Mouse (Mus musculus) midbrain, embryonic 12.5 days (tissue): ENCODE results near the gene Traf3ip3. TPM values are rescaled to one million over a fixed set of nuclear protein-coding genes. Genes with fewer than 3 reads are reported as not detected.

Source experiments
- ATAC-seq: fragments of 200-750 bp; cut with Nextera tagmentation; 2 replicates; pipeline ENCODE4 v1.8.0; 2017; ENCODE audit warnings: low read depth, moderate TSS enrichment, moderate library complexity; ENCODE audit not compliant: low FRiP score
- H3K27ac ChIP-seq: fragments of 300-500 bp; sonication (generic); replicated peaks from 2 replicates; pipeline ENCODE4 v1.5.1; 2016; ENCODE audit warnings: mild to moderate bottlenecking
- H3K27me3 ChIP-seq: fragments of 300-500 bp; sonication (generic); 2 replicates; pipeline ENCODE4 v1.6.1; 2016; ENCODE audit warnings: mild to moderate bottlenecking
- H3K36me3 ChIP-seq: fragments of 300-500 bp; sonication (generic); 2 replicates; pipeline ENCODE4 v1.6.1; 2016
- H3K4me1 ChIP-seq: fragments of 300-500 bp; sonication (generic); 2 replicates; pipeline ENCODE4 v1.6.1; 2016
- H3K4me2 ChIP-seq: fragments of 300-500 bp; sonication (generic); replicated peaks from 2 replicates; pipeline ENCODE4 v1.6.1; 2016; ENCODE audit warnings: mild to moderate bottlenecking, moderate library complexity
- H3K4me3 ChIP-seq: fragments of 300-500 bp; sonication (generic); 2 replicates; pipeline ENCODE4 v1.5.1; 2016; ENCODE audit warnings: mild to moderate bottlenecking
- H3K9ac ChIP-seq: fragments of 300-500 bp; sonication (generic); replicated peaks from 2 replicates; pipeline ENCODE4 v1.6.1; 2016; ENCODE audit warnings: mild to moderate bottlenecking, moderate library complexity
- H3K9me3 ChIP-seq: fragments of 300-500 bp; sonication (generic); 2 replicates; pipeline ENCODE4 v1.6.1; 2016; ENCODE audit warnings: mild to moderate bottlenecking
- WGBS: fragments of 180-500 bp; shearing (Covaris S2); methylation state at CpG from one replicate; pipeline ENCODE4 v1.1.7; 2016; 5-methylcytosine and 5-hydroxymethylcytosine counted together
- polyA plus RNA-seq: library from polyadenylated mRNA; unstranded; fragments of >200 nt; fragmentation: Nextera tagmentation; extraction: Ambion mirVana; gene quantifications from 2 replicates; pipeline ENCODE4 v1.2.1, GENCODE M21; 2016

Gene Traf3ip3
- polyA plus RNA-seq: 2.1 and 2.2 TPM in 2 replicates

DNA sequence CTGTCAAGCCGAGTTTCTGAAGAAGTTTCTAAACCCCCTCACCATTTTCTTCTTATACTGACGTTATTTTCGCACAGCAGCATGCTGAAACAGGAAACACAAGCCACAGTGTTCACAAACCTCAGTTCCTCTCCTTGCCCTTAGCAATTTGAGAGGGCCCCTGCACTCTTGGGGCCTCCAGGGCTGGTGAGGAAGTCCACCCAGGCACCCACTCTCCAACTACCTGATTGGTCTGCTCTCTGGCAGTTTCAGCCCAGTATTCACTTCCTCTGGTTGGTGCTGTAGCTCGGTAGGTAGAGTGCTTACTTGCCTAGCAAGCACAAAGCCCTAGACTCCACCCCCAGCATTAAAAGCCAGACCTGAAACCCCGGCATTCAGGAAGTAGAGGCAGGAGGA is at the start of gene Traf3ip3:
TSS of gene Traf3ip3 (minus strand) at position 321 of the 396 bp plus-strand sequence.
- no peak within 1 kb of the TSS for H3K4me3 ChIP-seq
- H3K27ac ChIP-seq: no peak within 1 kb of the TSS
- no peaks in the 10 kb centered on the region for H3K9me3 ChIP-seq
- no peak for ATAC-seq
- no peak within 1 kb of the TSS for H3K9ac ChIP-seq
- no peaks in the 10 kb centered on the region; the same call in 1 of the 2 replicates for H3K27me3 ChIP-seq
- no peaks in the 10 kb centered on the region for H3K36me3 ChIP-seq
- no peaks in the 10 kb centered on the region for H3K4me1 ChIP-seq
- 72% methylated on average over 5 of the region's 5 CpGs for WGBS
- no peak within 1 kb of the TSS for H3K4me2 ChIP-seq

DNA sequence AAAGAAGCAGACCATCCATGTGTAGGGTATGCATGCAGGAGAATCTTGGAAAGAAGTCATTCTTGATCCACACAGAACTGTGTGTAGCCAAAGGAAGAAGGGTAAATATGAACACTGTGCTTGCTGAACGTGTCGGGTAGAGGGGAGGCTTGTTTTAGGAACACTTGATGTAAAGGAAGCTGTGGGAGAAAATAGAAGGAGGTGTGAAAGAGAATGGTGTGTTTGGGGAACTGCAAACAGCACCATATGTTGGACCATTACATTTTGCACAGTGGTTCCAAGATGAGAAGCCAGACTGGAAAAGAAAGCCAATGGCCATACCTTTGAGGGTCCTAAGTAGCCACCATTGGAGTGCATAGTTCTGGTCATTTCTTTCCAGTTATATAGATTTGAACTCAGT is 48.5 kb upstream of the Traf3ip3 start:
- no peak overlapping the region for H3K4me2 ChIP-seq
- H3K9me3 ChIP-seq: no peaks in the 10 kb centered on the region
- H3K4me1 ChIP-seq: no peaks in the 10 kb centered on the region
- no peak for ATAC-seq
- WGBS: 85% methylated on average over 2 of the region's 2 CpGs
- no peaks in the 10 kb centered on the region for H3K36me3 ChIP-seq
- H3K4me3 ChIP-seq: no peak overlapping the region
- H3K9ac ChIP-seq: no peak overlapping the region
- H3K27ac ChIP-seq: no peak overlapping the region
- no peaks in the 10 kb centered on the region for H3K27me3 ChIP-seq

DNA sequence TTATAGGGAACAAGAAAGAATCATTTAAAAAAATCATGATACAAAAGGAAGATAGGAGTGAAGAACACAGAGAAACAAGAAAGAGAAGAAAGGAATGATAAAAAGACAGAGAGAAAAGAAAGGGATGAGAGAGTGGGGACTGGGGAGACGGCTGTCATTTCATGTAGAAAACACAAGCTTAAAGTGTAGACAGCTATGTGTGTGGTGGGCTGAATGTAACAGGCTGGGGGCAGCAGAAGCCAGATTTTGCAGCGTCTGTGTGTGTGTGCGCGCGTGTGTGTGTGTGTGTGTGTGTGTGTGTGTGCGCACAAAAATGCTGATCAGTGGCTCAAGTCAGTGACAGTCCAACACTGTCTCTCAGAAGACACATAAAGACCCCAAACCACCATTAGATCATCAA is 42.7 kb upstream of the Traf3ip3 start:
- H3K4me3 ChIP-seq: no peak overlapping the region
- no peaks in the 10 kb centered on the region for H3K9me3 ChIP-seq
- no peaks in the 10 kb centered on the region for H3K27me3 ChIP-seq
- WGBS: 89% methylated on average over 6 of the region's 6 CpGs
- H3K4me1 ChIP-seq: 0 out of 2 replicates have a peak, but pooled peaks cover 2% of the 10 kb centered on the region
- no peaks in the 10 kb centered on the region for H3K36me3 ChIP-seq
- H3K4me2 ChIP-seq: no peak overlapping the region
- ATAC-seq: no peak
- H3K27ac ChIP-seq: no peak overlapping the region
- H3K9ac ChIP-seq: no peak overlapping the region

DNA sequence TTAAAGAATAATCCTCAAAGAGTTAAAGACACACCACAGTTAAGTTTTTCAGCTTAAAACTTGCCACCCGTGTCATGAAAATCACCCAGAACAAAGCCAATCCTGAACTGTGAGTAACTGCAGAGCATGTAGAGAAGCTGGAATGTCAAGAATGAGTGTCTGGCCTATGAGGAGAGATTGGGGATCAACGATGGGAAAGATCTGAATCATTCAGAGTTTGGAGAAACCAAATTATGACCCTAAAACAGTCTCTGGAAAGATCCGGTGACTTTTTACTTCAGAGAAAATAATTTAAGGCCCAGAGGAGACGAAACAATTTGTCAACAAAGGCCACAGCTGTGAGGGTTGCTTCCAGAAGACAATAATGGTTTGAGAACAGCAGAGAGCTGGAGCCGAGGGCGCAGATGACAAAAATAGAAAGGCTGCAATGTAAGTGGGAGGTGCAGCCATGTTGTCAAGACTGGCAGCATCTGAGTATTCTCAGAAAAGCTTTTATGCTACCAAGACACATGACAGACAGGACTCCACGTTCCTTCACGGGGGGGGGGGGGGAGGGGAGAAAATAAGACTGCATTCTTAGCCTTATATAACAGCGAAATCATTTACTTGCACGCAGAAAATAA is 42.2 kb upstream of the Traf3ip3 start:
- 74% methylated on average over 10 of the region's 10 CpGs for WGBS
- ATAC-seq: no peak

DNA sequence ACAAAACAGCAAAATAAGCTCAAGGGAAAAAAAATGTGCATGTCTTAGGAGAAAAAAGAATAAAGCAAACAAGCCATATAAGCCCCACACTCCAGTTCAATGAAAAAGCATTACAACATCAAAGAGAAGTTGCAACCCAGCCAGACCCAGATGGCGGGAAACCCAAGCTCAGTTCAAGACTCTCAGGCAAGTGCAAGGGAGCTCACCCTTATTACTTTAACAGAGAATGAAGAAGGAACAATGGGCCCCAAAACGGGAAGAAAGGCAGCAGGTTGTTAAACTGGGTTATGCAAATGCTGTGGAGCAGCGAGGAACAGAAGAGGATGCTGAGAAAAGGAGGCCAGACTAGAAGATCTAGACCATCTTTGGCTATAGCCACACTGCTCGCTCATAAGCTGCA is 41.4 kb upstream of the Traf3ip3 start:
- Histone ChIP-seq H3K27ac (no peak overlapping the region), H3K36me3 (no peaks in the 10 kb centered on the region), H3K27me3 (no peaks in the 10 kb centered on the region), H3K9ac (no peak overlapping the region), H3K4me2 (no peak overlapping the region), H3K4me3 (no peak overlapping the region), H3K9me3 (no peaks in the 10 kb centered on the region), H3K4me1 (0 out of 2 replicates have a peak, but pooled peaks cover 2% of the 10 kb centered on the region)
- WGBS: 57% methylated on average over 4 of the region's 4 CpGs
- ATAC-seq: no peak

More for the DNA sequence above, 42.2 kb upstream of the Traf3ip3 start:
- Histone ChIP-seq H3K27ac (no peak overlapping the region), H3K27me3 (no peaks in the 10 kb centered on the region), H3K9ac (no peak overlapping the region), H3K4me3 (no peak overlapping the region), H3K36me3 (no peaks in the 10 kb centered on the region), H3K4me1 (0 out of 2 replicates have a peak, but pooled peaks cover 2% of the 10 kb centered on the region), H3K4me2 (no peak overlapping the region), H3K9me3 (no peaks in the 10 kb centered on the region)

DNA sequence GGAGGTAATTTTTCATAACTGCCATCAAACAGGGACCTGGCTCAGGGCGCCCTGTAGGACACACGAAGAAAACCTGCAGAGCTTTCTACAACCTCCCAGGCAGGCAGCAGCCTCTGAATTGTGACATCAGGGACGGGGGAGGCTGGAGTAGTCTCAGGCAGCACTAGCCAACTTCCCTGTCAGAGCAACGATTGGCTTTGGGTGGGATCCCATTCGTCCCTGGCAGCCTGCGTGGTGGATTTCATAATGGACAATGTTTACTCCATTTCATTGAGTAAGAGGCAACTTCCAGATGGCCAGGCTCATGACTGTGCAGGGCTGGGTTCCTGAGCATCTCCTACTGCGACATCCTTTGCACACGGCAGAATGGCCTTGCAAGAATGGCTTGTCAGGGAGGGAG is 40.7 kb upstream of the Traf3ip3 start:
- Histone ChIP-seq H3K4me1 (0 out of 2 replicates have a peak, but pooled peaks cover 2% of the 10 kb centered on the region), H3K9me3 (no peaks in the 10 kb centered on the region), H3K4me2 (no peak overlapping the region), H3K27ac (no peak overlapping the region), H3K36me3 (no peaks in the 10 kb centered on the region), H3K27me3 (no peaks in the 10 kb centered on the region), H3K4me3 (no peak overlapping the region), H3K9ac (no peak overlapping the region)
- ATAC-seq: no peak
- 82% methylated on average over 8 of the region's 8 CpGs for WGBS

DNA sequence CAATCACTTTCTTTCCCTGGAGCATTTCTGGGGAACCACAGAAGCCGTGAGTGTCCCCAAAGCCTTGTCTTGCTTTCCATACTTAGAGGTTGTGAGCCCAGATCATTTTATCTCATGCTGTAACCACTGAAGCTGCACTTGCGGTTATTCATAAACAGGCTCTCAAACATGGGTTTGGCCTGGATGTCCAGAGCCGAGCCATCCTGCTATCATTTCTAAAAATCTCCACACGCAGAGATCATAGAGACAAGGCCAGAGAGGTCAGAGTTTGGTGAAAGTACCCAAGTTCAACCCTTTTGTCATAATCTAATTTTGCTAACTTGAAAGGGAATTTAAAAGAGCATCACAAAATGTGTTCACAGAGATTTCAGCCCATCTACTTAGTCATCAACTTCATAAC is 39.9 kb upstream of the Traf3ip3 start:
- H3K27ac ChIP-seq: no peak overlapping the region
- no peaks in the 10 kb centered on the region for H3K9me3 ChIP-seq
- H3K4me1 ChIP-seq: 0 out of 2 replicates have a peak, but pooled peaks cover 2% of the 10 kb centered on the region
- ATAC-seq: no peak
- H3K27me3 ChIP-seq: no peaks in the 10 kb centered on the region
- no peaks in the 10 kb centered on the region for H3K36me3 ChIP-seq
- H3K4me3 ChIP-seq: no peak overlapping the region
- WGBS: 91% methylated on average over 4 of the region's 4 CpGs
- no peak overlapping the region for H3K4me2 ChIP-seq
- no peak overlapping the region for H3K9ac ChIP-seq

DNA sequence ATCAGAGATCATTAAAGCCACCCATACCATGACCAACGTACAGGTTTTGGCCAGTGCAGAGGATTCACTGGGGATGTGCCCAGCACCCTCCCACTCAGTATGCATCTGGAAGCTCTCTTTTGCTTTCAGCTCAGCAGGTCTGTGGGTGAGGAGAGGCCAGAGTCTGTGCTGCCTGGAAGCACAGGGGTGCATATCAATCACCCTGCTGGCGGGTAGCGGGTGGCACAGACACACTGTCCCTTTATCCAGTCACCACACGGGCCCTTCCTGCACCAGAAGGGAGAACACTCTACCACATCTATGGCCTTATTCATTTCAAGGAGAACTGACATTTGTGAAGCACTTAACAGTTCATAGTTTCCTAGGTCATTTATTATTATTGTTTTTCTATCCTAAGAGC is 36.9 kb upstream of the Traf3ip3 start:
- ATAC-seq: no peak
- 66% methylated on average over 4 of the region's 4 CpGs for WGBS
- no peaks in the 10 kb centered on the region for H3K9me3 ChIP-seq

DNA sequence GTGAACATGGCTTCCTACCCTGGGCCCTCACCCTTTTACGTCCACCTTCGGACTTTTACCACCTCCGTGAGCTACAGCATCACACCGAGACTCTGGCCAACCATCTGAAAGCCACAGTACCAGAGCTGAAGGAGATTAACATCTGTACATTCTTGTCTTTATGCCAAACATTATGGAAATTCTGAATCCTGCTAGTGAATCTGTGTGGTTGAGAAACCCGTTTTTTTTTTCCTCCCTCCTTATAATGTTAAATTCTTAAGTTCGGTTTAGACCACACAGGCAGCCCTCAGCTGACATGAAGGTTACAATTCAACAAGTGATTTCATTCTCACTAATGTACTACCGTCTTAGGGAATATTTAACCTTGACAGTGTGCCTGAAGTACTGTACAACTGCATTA is 33.4 kb upstream of the Traf3ip3 start:
- Histone ChIP-seq H3K27me3 (peaks cover 9% of the 10 kb centered on the region; the same call in 1 of the 2 replicates), H3K9me3 (no peaks in the 10 kb centered on the region), H3K4me3 (no peak overlapping the region), H3K4me2 (no peak overlapping the region), H3K9ac (no peak overlapping the region), H3K27ac (no peak overlapping the region), H3K36me3 (no peaks in the 10 kb centered on the region), H3K4me1 (no peaks in the 10 kb centered on the region)
- 89% methylated on average over 7 of the region's 7 CpGs for WGBS
- ATAC-seq: no peak

More for the DNA sequence above, 36.9 kb upstream of the Traf3ip3 start:
- H3K4me1 ChIP-seq: no peaks in the 10 kb centered on the region
- H3K4me3 ChIP-seq: no peak overlapping the region
- no peak overlapping the region for H3K27ac ChIP-seq
- no peak overlapping the region for H3K4me2 ChIP-seq
- no peak overlapping the region for H3K9ac ChIP-seq
- H3K27me3 ChIP-seq: no peaks in the 10 kb centered on the region
- H3K36me3 ChIP-seq: no peaks in the 10 kb centered on the region

DNA sequence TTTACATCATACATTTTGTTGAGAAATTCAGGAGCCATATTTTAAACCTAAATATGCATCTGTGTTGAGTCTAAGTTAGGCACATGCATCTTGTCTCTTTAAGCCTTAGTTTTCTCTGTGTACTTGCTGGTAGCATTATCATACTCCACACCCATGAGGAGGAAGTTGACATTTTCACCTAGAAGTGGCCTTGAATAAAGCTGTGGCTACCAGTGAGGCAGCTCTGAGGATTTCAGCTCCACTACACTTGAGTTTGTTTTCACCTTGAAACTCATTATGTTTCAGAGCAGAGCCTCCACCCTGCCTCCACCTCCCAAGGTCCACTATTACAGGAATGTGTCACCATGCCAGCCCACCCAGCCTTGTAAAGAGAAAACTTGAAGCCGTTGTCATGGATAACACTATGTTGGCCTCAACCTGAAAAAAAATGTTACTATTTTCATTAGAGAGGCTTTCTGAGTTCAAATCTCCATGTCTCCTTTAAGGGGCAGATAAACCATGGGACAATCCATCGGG is 32.7 kb upstream of the Traf3ip3 start:
- peaks cover 9% of the 10 kb centered on the region; the same call in 1 of the 2 replicates for H3K27me3 ChIP-seq
- H3K27ac ChIP-seq: no peak overlapping the region
- 96% methylated on average over 2 of the region's 2 CpGs for WGBS
- H3K36me3 ChIP-seq: no peaks in the 10 kb centered on the region
- H3K4me2 ChIP-seq: no peak overlapping the region
- no peaks in the 10 kb centered on the region for H3K9me3 ChIP-seq
- ATAC-seq: no peak
- no peaks in the 10 kb centered on the region for H3K4me1 ChIP-seq
- H3K9ac ChIP-seq: no peak overlapping the region
- no peak overlapping the region for H3K4me3 ChIP-seq

DNA sequence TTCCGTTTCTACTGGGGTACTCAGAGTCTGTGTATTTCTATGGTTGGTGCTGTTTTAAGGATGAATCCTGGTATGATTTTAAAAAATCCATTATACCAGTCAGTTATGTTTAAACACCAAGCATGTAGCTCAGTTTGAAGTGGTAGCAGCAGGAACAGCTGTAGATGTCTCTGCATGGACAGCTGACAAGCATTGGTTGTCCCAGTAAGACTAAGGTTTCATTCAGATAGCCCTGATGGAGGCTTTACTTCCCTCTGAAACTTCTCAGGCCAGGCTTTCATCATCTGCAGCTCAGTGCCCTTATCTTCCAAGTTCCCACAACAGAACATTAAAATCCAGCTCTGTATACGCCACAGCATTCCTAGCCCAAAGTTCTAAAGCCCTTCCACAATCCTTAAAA is 31.2 kb upstream of the Traf3ip3 start:
- no peak overlapping the region for H3K9ac ChIP-seq
- 94% methylated on average over 2 of the region's 2 CpGs for WGBS
- H3K4me1 ChIP-seq: no peaks in the 10 kb centered on the region
- no peak overlapping the region for H3K4me2 ChIP-seq
- H3K36me3 ChIP-seq: no peaks in the 10 kb centered on the region
- H3K27me3 ChIP-seq: peaks cover 9% of the 10 kb centered on the region; the same call in 1 of the 2 replicates
- no peak overlapping the region for H3K27ac ChIP-seq
- H3K9me3 ChIP-seq: no peaks in the 10 kb centered on the region
- no peak for ATAC-seq
- no peak overlapping the region for H3K4me3 ChIP-seq

DNA sequence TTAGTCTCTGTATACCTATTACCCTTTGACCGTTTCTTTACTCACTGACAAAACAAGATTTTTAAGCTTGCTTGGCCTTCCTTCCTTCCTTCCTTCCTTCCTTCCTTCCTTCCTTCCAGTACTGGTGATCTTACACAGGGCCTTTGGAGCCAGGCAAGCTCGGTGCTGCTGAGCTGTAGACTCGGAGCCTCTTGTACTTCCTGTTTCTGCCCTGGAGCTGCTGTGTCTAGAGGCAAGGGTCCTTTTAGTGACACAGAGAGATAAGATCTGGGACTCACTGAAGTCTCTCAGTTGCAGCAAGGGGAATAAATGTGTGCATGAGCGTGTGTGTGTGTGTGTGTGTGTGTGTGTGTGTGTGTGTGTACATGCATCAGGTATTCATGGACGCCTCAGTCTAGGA is 29.4 kb upstream of the Traf3ip3 start:
- H3K4me2 ChIP-seq: no peak overlapping the region
- no peak overlapping the region for H3K27ac ChIP-seq
- no peak overlapping the region for H3K9ac ChIP-seq
- WGBS: 81% methylated on average over 5 of the region's 5 CpGs
- no peak overlapping the region for H3K4me3 ChIP-seq
- H3K27me3 ChIP-seq: peaks cover 9% of the 10 kb centered on the region; the same call in 1 of the 2 replicates
- no peak for ATAC-seq
- H3K4me1 ChIP-seq: no peaks in the 10 kb centered on the region
- H3K36me3 ChIP-seq: no peaks in the 10 kb centered on the region
- no peaks in the 10 kb centered on the region for H3K9me3 ChIP-seq
